Mouse (Mus musculus) testis, adult 2 months (tissue): ENCODE results near the gene Nupl1.

ENCODE experiments used
- CTCF ChIP-seq: fragments of 200-500 bp; IDR thresholded peaks from 2 replicates; pipeline ENCODE4 v1.5.1; 2012; ENCODE audit warnings: low read depth, mild to moderate bottlenecking, inconsistent platforms, low read length, moderate library complexity; ENCODE audit not compliant: control insufficient read depth, insufficient read depth, insufficient replicate concordance
- POLR2A ChIP-seq: fragments of 200-500 bp; IDR thresholded peaks from 2 replicates; pipeline ENCODE4 v1.6.1; 2012; ENCODE audit warnings: low read depth, mild to moderate bottlenecking, inconsistent platforms, low read length, moderate library complexity; ENCODE audit not compliant: control insufficient read depth

DNA sequence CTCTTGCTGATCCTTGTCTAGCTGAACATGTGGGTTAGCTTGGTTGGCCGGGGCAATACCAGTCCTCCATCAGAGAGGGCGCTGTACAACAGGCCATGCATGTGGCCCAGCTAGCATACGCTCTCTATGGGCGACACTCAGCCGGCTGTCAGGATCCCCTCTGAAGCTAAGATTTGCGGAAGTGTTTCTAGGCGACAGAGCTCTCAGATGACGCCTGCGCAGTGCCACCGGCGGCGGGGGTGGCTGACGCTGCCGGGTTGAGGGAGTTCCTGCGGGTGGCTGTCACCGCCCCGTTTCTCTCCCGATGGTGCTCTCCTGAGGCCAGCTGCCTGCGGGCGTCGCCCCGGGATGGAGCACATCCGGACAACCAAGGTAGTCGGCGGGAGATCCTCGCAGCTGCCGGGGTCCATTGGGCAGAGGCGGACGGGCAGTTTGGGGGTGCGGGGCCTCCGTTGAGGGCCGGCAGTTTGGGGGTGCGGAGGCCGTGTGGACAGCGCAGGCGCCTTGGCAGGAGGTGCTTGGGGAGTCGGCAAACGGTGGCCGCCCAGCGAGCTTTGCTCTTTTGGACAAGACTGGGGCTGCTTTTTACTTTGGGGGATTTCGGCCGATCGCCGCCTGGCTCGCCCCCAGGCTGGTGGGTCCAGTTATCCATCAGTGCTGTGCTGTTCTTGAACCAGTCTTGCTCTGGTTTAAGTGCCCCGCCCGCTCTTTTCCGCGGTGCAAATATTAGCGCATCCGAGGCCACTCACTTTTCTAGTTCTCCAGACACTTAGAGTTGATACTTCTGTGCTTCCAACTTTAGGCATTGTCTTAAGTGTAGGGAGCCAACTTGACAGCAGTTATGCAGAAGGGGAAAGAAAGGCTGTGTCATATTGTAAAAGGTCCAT is 14.0 kb upstream of the Nupl1 start, which contains the start of gene Mtmr6:
- TF ChIP-seq CTCF (peak; percentile 99), POLR2A (peak; percentile 72)
